In the genomic region with DNA sequence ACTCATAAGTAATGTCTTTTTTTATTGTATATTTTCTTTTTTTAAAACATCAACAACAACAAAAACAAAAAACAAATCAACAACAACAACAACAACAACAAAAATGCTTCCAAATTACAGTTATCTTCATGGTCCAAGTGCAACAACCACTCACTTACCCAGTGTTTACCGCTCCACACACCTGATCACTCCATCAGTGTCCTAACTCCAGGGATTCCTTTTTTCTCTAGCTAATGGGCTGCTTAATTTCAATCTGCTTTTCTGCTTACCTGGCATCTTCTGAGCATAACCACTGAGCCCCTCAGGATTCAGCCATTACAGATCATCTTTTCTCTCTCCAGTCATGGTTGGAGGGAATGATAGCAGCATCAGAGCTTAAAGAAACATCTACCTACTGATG, we compare ENCODE assay signal across 24 mouse cellular contexts.
DNase-seq lines count a peak whose midpoint lies in the region; ATAC-seq lines count a peak whose summit lies in the region.
"Had no signal": no experiment of that assay in that cellular context is flagged by ENCODE, and none has a peak within 500 bp of the region (broad histone marks: within the 10 kb centered on the region; RNA-seq: fewer than 3 reads in every experiment).

No protein-coding gene starts in this region.

- no peak overlapping the region for H3K4me2 ChIP-seq in hindbrain, embryonic 13.5 days
- no peak overlapping the region for H3K4me2 ChIP-seq in midbrain, embryonic 13.5 days (replicated peaks)
- H3K4me2 ChIP-seq in midbrain, embryonic 11.5 days: no peak overlapping the region
- no peak overlapping the region for H3K4me2 ChIP-seq in neural tube, embryonic 14.5 days (ENCODE audit: low read depth, low read length)
- H3K4me2 ChIP-seq: embryonic facial prominence, embryonic 12.5 days; embryonic facial prominence, embryonic 15.5 days; heart, embryonic 13.5 days had no signal

- H3K9me3 ChIP-seq in hindbrain, embryonic 13.5 days: no peaks in the 10 kb centered on the region
- H3K9me3 ChIP-seq in hindbrain, embryonic 10.5 days: no peaks in the 10 kb centered on the region
- H3K9me3 ChIP-seq in midbrain, embryonic 13.5 days: peaks cover 3% of the 10 kb centered on the region; the same call in 1 of the 2 replicates
- H3K9me3 ChIP-seq in midbrain, embryonic 11.5 days (ENCODE audit: control insufficient read depth, low read length): no peaks in the 10 kb centered on the region
- no peaks in the 10 kb centered on the region for H3K9me3 ChIP-seq in neural tube, embryonic 14.5 days (ENCODE audit: control insufficient read depth, low read length)
- H3K9me3 ChIP-seq: embryonic facial prominence, embryonic 12.5 days; embryonic facial prominence, embryonic 15.5 days; heart, embryonic 10.5 days; heart, embryonic 13.5 days had no signal

- no peaks in the 10 kb centered on the region for H3K36me3 ChIP-seq in hindbrain, embryonic 13.5 days
- no peaks in the 10 kb centered on the region for H3K36me3 ChIP-seq in hindbrain, embryonic 10.5 days
- no peaks in the 10 kb centered on the region for H3K36me3 ChIP-seq in midbrain, embryonic 13.5 days
- H3K36me3 ChIP-seq in midbrain, embryonic 11.5 days (ENCODE audit: control insufficient read depth, insufficient read depth, low read length): no peaks in the 10 kb centered on the region
- no peaks in the 10 kb centered on the region for H3K36me3 ChIP-seq in neural tube, embryonic 14.5 days (ENCODE audit: control insufficient read depth, insufficient read depth, low read length)
- H3K36me3 ChIP-seq: embryonic facial prominence, embryonic 12.5 days; embryonic facial prominence, embryonic 15.5 days; heart, embryonic 10.5 days; heart, embryonic 13.5 days had no signal

- no peaks in the 10 kb centered on the region for H3K4me1 ChIP-seq in hindbrain, embryonic 13.5 days (replicated peaks)
- no peaks in the 10 kb centered on the region for H3K4me1 ChIP-seq in hindbrain, embryonic 10.5 days (replicated peaks)
- H3K4me1 ChIP-seq in midbrain, embryonic 13.5 days (replicated peaks): no peaks in the 10 kb centered on the region
- H3K4me1 ChIP-seq in midbrain, embryonic 11.5 days (ENCODE audit: control insufficient read depth, insufficient read depth, low read length): no peaks in the 10 kb centered on the region
- H3K4me1 ChIP-seq in neural tube, embryonic 14.5 days (ENCODE audit: control insufficient read depth, insufficient read depth, low read length): no peaks in the 10 kb centered on the region
- H3K4me1 ChIP-seq: embryonic facial prominence, embryonic 12.5 days; embryonic facial prominence, embryonic 15.5 days; heart, embryonic 10.5 days; heart, embryonic 13.5 days had no signal

- DNase-seq in cerebellum, postnatal 36 days: no peak
- DNase-seq in hindbrain, embryonic 10.5 days (ENCODE audit: low spot score): no peak
- DNase-seq in midbrain, embryonic 11.5 days (ENCODE audit: low spot score, missing footprints): no peak
- DNase-seq in neural tube, embryonic 10.5 days (ENCODE audit: extremely low spot score, low spot score): no peak
- DNase-seq: adrenal gland, adult 8-10 months; adrenal gland, postnatal 25 days; cerebellum, adult 11 months; cerebellum, adult 8-10 months; gastrocnemius, postnatal 10 days; gastrocnemius, postnatal 36 days; heart, adult 2 months; heart, postnatal 14 days; heart, postnatal 4 days had no signal

- ATAC-seq in cerebellum, adult (ENCODE audit: insufficient number of reproducible peaks, low FRiP score, low TSS enrichment): 0 out of 2 replicates have a peak, but pooled peaks have one; percentile 20
- ATAC-seq in hindbrain, embryonic 13.5 days (ENCODE audit: low FRiP score): peak; percentile 66; the same call in 1 of the 2 replicates
- ATAC-seq in midbrain, embryonic 13.5 days: peak; percentile 65; the same call in 1 of the 2 replicates
- no peak for ATAC-seq in midbrain, embryonic 11.5 days (ENCODE audit: low FRiP score)
- ATAC-seq in neural tube, embryonic 14.5 days (ENCODE audit: low read depth): peak; percentile 58; the same call in 1 of the 2 replicates
- ATAC-seq: activated CD4-positive, CD25-positive, alpha-beta regulatory T cell, adult 4 months; forebrain, embryonic 16.5 days; intestine, postnatal 0 days had no signal

- 79% methylated on average over 1 of the region's 1 CpGs for WGBS in hindbrain, embryonic 13.5 days
- WGBS in hindbrain, embryonic 10.5 days: 93% methylated on average over 1 of the region's 1 CpGs
- WGBS in midbrain, embryonic 13.5 days: 95% methylated on average over 1 of the region's 1 CpGs
- 95% methylated on average over 1 of the region's 1 CpGs for WGBS in midbrain, embryonic 11.5 days
- WGBS in neural tube, embryonic 14.5 days: 72% methylated on average over 1 of the region's 1 CpGs

- H3K4me3 ChIP-seq in hindbrain, embryonic 13.5 days: no peak overlapping the region
- H3K4me3 ChIP-seq in hindbrain, embryonic 10.5 days: no peak overlapping the region
- no peak overlapping the region for H3K4me3 ChIP-seq in midbrain, embryonic 13.5 days (replicated peaks)
- H3K4me3 ChIP-seq in midbrain, embryonic 11.5 days (ENCODE audit: low read depth, low read length): no peak overlapping the region
- H3K4me3 ChIP-seq in neural tube, embryonic 14.5 days (ENCODE audit: low read depth, low read length): no peak overlapping the region
- H3K4me3 ChIP-seq: embryonic facial prominence, embryonic 12.5 days; embryonic facial prominence, embryonic 15.5 days; heart, adult 2 months; heart, embryonic 10.5 days; heart, embryonic 13.5 days had no signal

- H3K9ac ChIP-seq in hindbrain, embryonic 13.5 days: no peak overlapping the region
- no peak overlapping the region for H3K9ac ChIP-seq in midbrain, embryonic 13.5 days (replicated peaks)
- H3K9ac ChIP-seq in midbrain, embryonic 11.5 days (ENCODE audit: low read length): no peak overlapping the region
- H3K9ac ChIP-seq in neural tube, embryonic 14.5 days (replicated peaks; ENCODE audit: low read depth, low read length): no peak overlapping the region
- H3K9ac ChIP-seq: embryonic facial prominence, embryonic 12.5 days; embryonic facial prominence, embryonic 15.5 days; heart, embryonic 13.5 days had no signal

- H3K27ac ChIP-seq in hindbrain, embryonic 13.5 days: no peak overlapping the region
- no peak overlapping the region for H3K27ac ChIP-seq in hindbrain, embryonic 10.5 days
- no peak overlapping the region for H3K27ac ChIP-seq in midbrain, embryonic 13.5 days
- H3K27ac ChIP-seq in midbrain, embryonic 11.5 days (ENCODE audit: low read depth, low read length): no peak overlapping the region
- H3K27ac ChIP-seq in neural tube, embryonic 14.5 days (ENCODE audit: low read depth, low read length): no peak overlapping the region
- H3K27ac ChIP-seq: embryonic facial prominence, embryonic 12.5 days; embryonic facial prominence, embryonic 15.5 days; heart, adult 2 months; heart, embryonic 10.5 days; heart, embryonic 13.5 days had no signal

- no peaks in the 10 kb centered on the region for H3K27me3 ChIP-seq in hindbrain, embryonic 13.5 days
- H3K27me3 ChIP-seq in hindbrain, embryonic 10.5 days (ENCODE audit: insufficient read depth, poor library complexity, severe bottlenecking): no peaks in the 10 kb centered on the region
- H3K27me3 ChIP-seq in midbrain, embryonic 13.5 days: no peaks in the 10 kb centered on the region
- H3K27me3 ChIP-seq in midbrain, embryonic 11.5 days (ENCODE audit: control insufficient read depth, insufficient read depth, low read length): no peaks in the 10 kb centered on the region
- no peaks in the 10 kb centered on the region for H3K27me3 ChIP-seq in neural tube, embryonic 14.5 days (ENCODE audit: control insufficient read depth, insufficient read depth, low read length)
- H3K27me3 ChIP-seq: embryonic facial prominence, embryonic 12.5 days; embryonic facial prominence, embryonic 15.5 days; heart, embryonic 13.5 days had no signal
